Mouse (Mus musculus) CH12.LX (cell line): ENCODE measurements around the gene Gm10272. TPM values are rescaled to one million over a fixed set of nuclear protein-coding genes. Genes with fewer than 3 reads are reported as not detected.

Source experiments
- DNase-seq: peaks from one replicate; pipeline ENCODE4 v3.0.0-alpha.2; 2013; ENCODE audit errors: extremely low read depth
- H3K27ac ChIP-seq: 2 replicates; pipeline ENCODE4 v1.5.1; 2012; ENCODE audit warnings: low read depth, mild to moderate bottlenecking, control low read depth, moderate library complexity; ENCODE audit not compliant: insufficient read depth
- H3K27me3 ChIP-seq: replicated peaks from 2 replicates; pipeline ENCODE3; 2012; ENCODE audit warnings: inconsistent platforms
- H3K36me3 ChIP-seq, 2 experiments: replicated peaks in 1 of 2; 2 replicates each; pipeline versions ENCODE3 to v1.6.1; 2012; ENCODE audit warnings: inconsistent platforms in 1 of 2, low read length in 1 of 2, mild to moderate bottlenecking in 1 of 2, mixed read lengths in 1 of 2, moderate library complexity in 1 of 2; ENCODE audit not compliant: control insufficient read depth in 1 of 2, insufficient read depth in 1 of 2
- H3K4me1 ChIP-seq, 2 experiments: 2 replicates each; pipeline ENCODE4 v1.6.1; 2012; ENCODE audit warnings: inconsistent platforms in 1 of 2, moderate library complexity in 1 of 2; ENCODE audit not compliant: insufficient read depth in 2 of 2, control insufficient read depth in 1 of 2
- H3K4me2 ChIP-seq: 2 replicates; pipeline ENCODE4 v1.6.1; 2012; ENCODE audit warnings: low read depth, mild to moderate bottlenecking, control low read depth; ENCODE audit not compliant: poor library complexity, insufficient read depth, severe bottlenecking
- H3K4me3 ChIP-seq, 3 experiments: fragments of 150-350 bp in 1 of 3; sonication (generic) in 1 of 3; replicated peaks in 1 of 3; 2 replicates each; pipeline versions ENCODE3 to v1.5.1; 2011 to 2012; ENCODE audit warnings: low read depth in 2 of 3, low read length in 2 of 3, mild to moderate bottlenecking in 2 of 3, moderate library complexity in 2 of 3, control low read depth in 1 of 3, improper control_type of control experiment in 1 of 3, inconsistent platforms in 1 of 3, mixed read lengths in 1 of 3; ENCODE audit not compliant: poor library complexity in 1 of 3
- H3K79me2 ChIP-seq: replicated peaks from 2 replicates; pipeline ENCODE4 v1.6.1; 2012; ENCODE audit warnings: mild to moderate bottlenecking, moderate library complexity; ENCODE audit not compliant: control insufficient read depth, poor library complexity, insufficient read depth, severe bottlenecking; ENCODE audit errors: extremely low read depth
- H3K9ac ChIP-seq: 2 replicates; pipeline ENCODE4 v1.6.1; 2012; ENCODE audit warnings: low read depth, mild to moderate bottlenecking, control low read depth, moderate library complexity; ENCODE audit not compliant: insufficient read depth
- H3K9me3 ChIP-seq: replicated peaks from 2 replicates; pipeline ENCODE3; 2012; ENCODE audit warnings: low read length, inconsistent platforms, mixed read lengths
- BHLHE40 ChIP-seq: IDR thresholded peaks from 2 replicates; pipeline ENCODE4 v1.6.1; 2011; ENCODE audit warnings: mild to moderate bottlenecking, low read depth, low read length, improper control_type of control experiment
- CHD1 ChIP-seq: IDR thresholded peaks from 2 replicates; pipeline ENCODE4 v1.6.1; 2012; ENCODE audit warnings: low read depth, low read length, improper control_type of control experiment, inconsistent platforms
- CTCF ChIP-seq, 2 experiments: IDR thresholded peaks in 1 of 2; conservative IDR thresholded peaks in 1 of 2; 2 replicates each; pipeline ENCODE4 v1.5.1; 2011 to 2012; ENCODE audit warnings: low read depth in 2 of 2, low read length in 2 of 2, improper control_type of control experiment in 1 of 2, inconsistent platforms in 1 of 2, mild to moderate bottlenecking in 1 of 2, moderate library complexity in 1 of 2
- ELF1 ChIP-seq: IDR thresholded peaks from 2 replicates; pipeline ENCODE4 v1.6.1; 2014; ENCODE audit warnings: low read depth, mild to moderate bottlenecking, inconsistent platforms, low read length, improper control_type of control experiment
- EP300 ChIP-seq: IDR thresholded peaks from 2 replicates; pipeline ENCODE4 v1.6.1; 2011; ENCODE audit warnings: low read length, improper control_type of control experiment
- ETS1 ChIP-seq: conservative IDR thresholded peaks from 2 replicates; pipeline ENCODE4 v1.6.1; 2012; ENCODE audit warnings: low read depth, mild to moderate bottlenecking, inconsistent platforms, low read length, improper control_type of control experiment, moderate library complexity
- GABPA ChIP-seq: IDR thresholded peaks from 2 replicates; pipeline ENCODE4 v1.6.1; 2012; ENCODE audit warnings: low read depth, low read length, improper control_type of control experiment, inconsistent platforms; ENCODE audit not compliant: insufficient replicate concordance
- IRF4 ChIP-seq: IDR thresholded peaks from 2 replicates; pipeline ENCODE4 v1.6.1; 2014; ENCODE audit warnings: low read depth, mild to moderate bottlenecking, inconsistent platforms, low read length, improper control_type of control experiment
- JUND ChIP-seq: conservative IDR thresholded peaks from 2 replicates; pipeline ENCODE4 v1.6.1; 2011; ENCODE audit warnings: low read depth, low read length, improper control_type of control experiment
- KAT2A ChIP-seq: IDR thresholded peaks from 2 replicates; pipeline ENCODE4 v1.6.1; 2012; ENCODE audit warnings: low read length, improper control_type of control experiment, inconsistent platforms; ENCODE audit not compliant: insufficient replicate concordance
- MAFK ChIP-seq: IDR thresholded peaks from 2 replicates; pipeline ENCODE4 v1.6.1; 2011; ENCODE audit warnings: low read length, improper control_type of control experiment; ENCODE audit not compliant: insufficient replicate concordance
- MAZ ChIP-seq: IDR thresholded peaks from 2 replicates; pipeline ENCODE4 v1.6.1; 2012; ENCODE audit warnings: low read depth, mild to moderate bottlenecking, inconsistent platforms, low read length, improper control_type of control experiment, moderate library complexity
- PAX5 ChIP-seq: IDR thresholded peaks from 2 replicates; pipeline ENCODE4 v1.6.1; 2012; ENCODE audit warnings: low read length, inconsistent platforms, mixed read lengths
- POLR2AphosphoS2 ChIP-seq: IDR thresholded peaks from 2 replicates; pipeline ENCODE4 v1.6.1; 2011; ENCODE audit warnings: low read depth, low read length, improper control_type of control experiment
- RCOR1 ChIP-seq: conservative IDR thresholded peaks from 2 replicates; pipeline ENCODE4 v1.6.1; 2012; ENCODE audit warnings: low read depth, mild to moderate bottlenecking, inconsistent platforms, low read length, improper control_type of control experiment
- SIN3A ChIP-seq: IDR thresholded peaks from 2 replicates; pipeline ENCODE4 v1.6.1; 2012; ENCODE audit warnings: low read length, improper control_type of control experiment, inconsistent platforms
- TCF12 ChIP-seq: IDR thresholded peaks from 2 replicates; pipeline ENCODE4 v1.6.1; 2014; ENCODE audit warnings: low read depth, mild to moderate bottlenecking, inconsistent platforms, low read length, improper control_type of control experiment
- UBTF ChIP-seq: IDR thresholded peaks from 2 replicates; pipeline ENCODE4 v1.6.1; 2012; ENCODE audit warnings: low read depth, mild to moderate bottlenecking, inconsistent platforms, low read length, improper control_type of control experiment, moderate library complexity
- USF1 ChIP-seq: IDR thresholded peaks from 2 replicates; pipeline ENCODE4 v1.6.1; 2014; ENCODE audit warnings: low read depth, mild to moderate bottlenecking, inconsistent platforms, low read length, improper control_type of control experiment
- USF2 ChIP-seq: conservative IDR thresholded peaks from 2 replicates; pipeline ENCODE4 v1.6.1; 2011; ENCODE audit warnings: low read depth, low read length, improper control_type of control experiment
- ZKSCAN1 ChIP-seq: IDR thresholded peaks from 2 replicates; pipeline ENCODE4 v1.6.1; 2012; ENCODE audit warnings: low read depth, inconsistent platforms, low read length, improper control_type of control experiment, borderline replicate concordance
- ZMIZ1 ChIP-seq: IDR thresholded peaks from 2 replicates; pipeline ENCODE4 v1.6.1; 2012; ENCODE audit warnings: low read depth, mild to moderate bottlenecking, inconsistent platforms, low read length, improper control_type of control experiment
- dilution Hi-C: fragments of 300-500 bp; cut with MboI; formaldehyde crosslinking; loops from 2 replicates; pipeline ENCODE4 v1.14.3; 2020; ENCODE audit warnings: low sequenced_read_pairs; ENCODE audit not compliant: extremely low pct_unique_long_range_greater_than_20kb, extremely low pct_ligation_motif_present
- in situ Hi-C: fragments of 300-500 bp; cut with MboI; formaldehyde crosslinking; loops from 3 replicates; pipeline ENCODE4 v1.14.3; 2019; ENCODE audit warnings: low sequenced_read_pairs, low pct_ligation_motif_present, low pct_unique_long_range_greater_than_20kb, mixed read lengths
- polyA plus RNA-seq: library from polyadenylated mRNA; unstranded; fragments of >175 nt; gene quantifications from 2 replicates; pipeline ENCODE4 v1.2.1, GENCODE M21; 2012; ENCODE audit warnings: low read depth; ENCODE audit not compliant: insufficient read length
- total RNA-seq, 2 experiments: library from RNA; depleted of rRNA; stranded (reverse); fragments of 300-350 nt in 1 of 2; fragments of >200 nt in 1 of 2; gene quantifications; 2 replicates each; pipeline ENCODE4 v1.2.3; 2012 to 2014

Gene Gm10272
- total and polyA plus RNA-seq, 3 experiments = not detected

DNA sequence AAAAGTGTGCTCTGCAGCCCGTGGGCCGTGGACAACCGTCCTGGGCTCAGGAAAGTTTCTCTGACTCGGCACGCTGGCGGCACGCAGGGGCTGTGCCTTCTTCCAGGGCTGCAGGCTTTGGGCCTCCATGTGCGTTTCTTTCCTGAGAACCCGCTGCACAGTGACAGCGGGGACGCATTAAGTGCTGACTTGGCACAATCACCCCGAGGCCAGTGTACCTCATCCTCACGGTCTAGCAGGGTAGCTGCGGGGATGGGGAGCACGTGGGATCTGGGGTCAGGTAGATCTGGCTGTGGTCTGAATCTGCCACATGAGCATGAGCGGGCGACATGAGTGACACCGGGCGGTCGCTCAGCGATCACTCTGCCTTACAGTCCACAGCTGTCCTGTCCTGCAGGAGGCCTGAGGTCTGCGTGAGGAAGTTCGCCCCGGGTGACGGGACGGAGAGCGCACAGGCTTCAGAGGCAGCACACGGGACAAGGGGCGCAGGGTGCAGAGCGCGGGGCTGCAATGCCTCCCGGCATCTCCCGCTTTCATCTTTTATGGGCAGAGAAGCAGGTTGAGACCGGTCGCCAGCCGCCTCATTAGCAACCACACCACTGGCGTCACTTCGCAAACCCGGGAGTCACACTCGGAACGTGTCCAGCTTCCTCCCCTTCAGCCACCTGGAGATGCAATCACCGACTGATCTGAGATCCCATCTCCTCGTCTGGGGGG lies 42.3 kb upstream of the Gm10272 start:
- no peak for TF ChIP-seq PAX5
- no peak for TF ChIP-seq KAT2A
- no peak for TF ChIP-seq USF2
- peak; percentile 42; the same call in 1 of the 2 replicates for TF ChIP-seq MAFK
- no peak for TF ChIP-seq JUND
- Histone ChIP-seq H3K9ac (no peak overlapping the region), H3K27me3 (no peaks in the 10 kb centered on the region)

DNA sequence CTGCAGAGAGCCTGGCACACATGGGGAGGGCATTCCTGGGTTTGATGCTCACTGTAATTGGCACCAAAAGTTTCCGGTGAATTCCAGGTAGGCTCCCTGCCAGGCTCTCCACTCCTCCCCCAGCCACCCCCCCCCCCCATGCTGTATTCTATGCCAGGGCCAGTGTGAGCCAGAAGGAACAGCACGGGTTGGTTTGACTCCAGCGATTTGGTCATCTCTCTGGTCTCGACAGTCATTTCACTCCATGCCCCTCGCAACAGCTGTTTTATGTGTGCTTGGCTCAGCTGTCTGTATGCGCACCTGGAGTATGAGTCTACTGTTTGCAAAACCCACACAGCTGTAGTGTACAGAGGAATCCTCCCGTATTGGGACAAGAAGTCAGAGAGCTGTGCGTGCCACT lies 40.1 kb upstream of the Gm10272 start:
- H3K9me3 ChIP-seq = peaks cover 3% of the 10 kb centered on the region
- dilution Hi-C loops (no loop called here), in situ Hi-C loops (no loop called here)
- H3K4me3 ChIP-seq = no peak overlapping the region
- no peak for DNase-seq
- H3K4me2 ChIP-seq = no peak overlapping the region
- H3K36me3 ChIP-seq = no peaks in the 10 kb centered on the region
- H3K27ac ChIP-seq = no peak overlapping the region
- H3K9ac ChIP-seq = no peak overlapping the region
- H3K4me1 ChIP-seq = peaks cover 13 to 50% of the 10 kb centered on the region in 2 experiments
- H3K79me2 ChIP-seq = no peaks in the 10 kb centered on the region
- H3K27me3 ChIP-seq = no peaks in the 10 kb centered on the region
- TF ChIP-seq POLR2AphosphoS2 = no peak
- TF ChIP-seq ZMIZ1 = no peak
- 0 out of 2 replicates have a peak, but pooled peaks have one; percentile 33 for TF ChIP-seq BHLHE40
- TF ChIP-seq ETS1 = peak; percentile 88
- TF ChIP-seq UBTF = no peak
- TF ChIP-seq EP300 = 0 out of 2 replicates have a peak, but pooled peaks have one; percentile 17
- TF ChIP-seq TCF12 = peak; percentile 76

More for the DNA sequence above, 42.3 kb upstream of the Gm10272 start:
- Histone ChIP-seq H3K36me3 (no peaks in the 10 kb centered on the region), H3K9me3 (peaks cover 4% of the 10 kb centered on the region), H3K4me3 (no peak overlapping the region), H3K27ac (no peak overlapping the region), H3K4me2 (no peak overlapping the region), H3K79me2 (no peaks in the 10 kb centered on the region), H3K4me1 (peaks cover 7 to 30% of the 10 kb centered on the region in 2 experiments)
- in situ Hi-C loops (no loop called here), dilution Hi-C loops (no loop called here)
- DNase-seq = no peak

DNA sequence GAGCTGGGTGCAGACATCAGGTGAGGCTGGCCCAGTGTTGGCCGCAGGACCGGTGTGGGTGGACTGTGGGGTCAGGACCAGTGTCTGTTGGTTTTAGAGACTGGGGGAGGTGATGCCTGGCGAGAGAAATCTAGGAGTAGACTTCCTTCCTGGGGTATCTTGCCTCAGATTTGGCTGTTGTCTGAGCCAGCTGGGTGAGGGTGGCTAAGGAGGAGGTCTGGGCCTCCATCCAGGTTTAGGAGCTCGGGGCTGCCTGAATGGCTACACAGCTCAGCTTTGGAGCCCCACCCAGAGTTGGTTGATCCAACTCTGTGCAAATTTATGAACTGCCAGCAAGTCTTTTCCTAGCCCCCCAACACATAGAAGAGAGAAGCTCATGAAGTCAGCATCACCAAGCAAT lies 39.0 kb upstream of the Gm10272 start:
- H3K27ac ChIP-seq = no peak overlapping the region
- no peak overlapping the region for H3K4me3 ChIP-seq
- in situ Hi-C loops = no loop called here
- no peak for TF ChIP-seq PAX5
- TF ChIP-seq MAFK = no peak
- no peak for TF ChIP-seq ELF1
- TF ChIP-seq USF2 = no peak
- no peak for TF ChIP-seq GABPA
- TF ChIP-seq RCOR1 = no peak
- no peak for TF ChIP-seq USF1
- no peak for TF ChIP-seq ZMIZ1
- no peak for TF ChIP-seq CTCF (conservative IDR thresholded peaks at IDR 0.05 in 1 of 2, IDR thresholded peaks at IDR 0.05 in 1 of 2; ENCODE audit: low read depth in 2 of 2, low read length in 2 of 2)
- no peak for TF ChIP-seq ZKSCAN1
- TF ChIP-seq CHD1 = no peak
- no peak for TF ChIP-seq SIN3A
- TF ChIP-seq IRF4 = no peak
- TF ChIP-seq MAZ = no peak
- TF ChIP-seq, all 38 proteins: peak for 0
- dilution Hi-C loops = no loop called here
- Histone ChIP-seq H3K4me1 (peaks cover 13 to 55% of the 10 kb centered on the region in 2 experiments), H3K9ac (no peak overlapping the region), H3K27me3 (no peaks in the 10 kb centered on the region), H3K36me3 (no peaks in the 10 kb centered on the region), H3K4me2 (no peak overlapping the region), H3K9me3 (peaks cover 3% of the 10 kb centered on the region), H3K79me2 (no peaks in the 10 kb centered on the region)
- DNase-seq = no peak
